8 mouse cellular contexts compared by ENCODE assay signal in the genomic region with DNA sequence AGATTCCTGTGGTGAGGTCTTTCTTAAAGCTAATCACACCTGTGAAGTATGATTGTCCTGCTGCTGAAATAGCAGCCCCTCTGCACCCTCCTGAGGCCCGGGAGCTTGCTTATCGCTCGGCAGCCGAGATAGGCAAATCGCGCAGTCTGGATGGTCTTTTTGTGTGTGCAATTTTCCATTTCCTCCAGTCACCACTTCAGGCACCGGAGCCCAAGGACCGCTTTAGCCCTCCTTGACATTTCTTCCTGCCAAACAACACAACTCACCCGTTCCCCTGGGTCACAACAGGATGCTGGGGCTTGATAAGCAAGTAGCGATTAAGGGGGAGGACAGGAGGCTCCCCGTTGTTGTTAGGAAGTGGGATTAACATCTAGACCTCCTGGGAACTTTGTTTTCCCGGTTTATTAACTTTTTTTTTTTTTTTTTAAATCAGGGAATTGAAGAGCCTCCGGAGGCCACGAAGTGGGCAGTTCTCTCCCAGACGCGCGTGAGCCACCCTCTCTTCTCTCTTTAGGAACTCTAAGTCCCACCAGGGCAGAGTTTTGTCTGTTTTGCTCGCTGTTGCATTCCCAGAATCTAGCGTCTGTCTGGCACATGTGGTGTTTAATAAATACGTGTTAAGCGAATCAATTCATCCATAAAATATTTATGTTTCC. TPM values are rescaled to one million over a fixed set of nuclear protein-coding genes. Genes with fewer than 3 reads are reported as not detected.
A peak's percentile ranks its signal among the peaks of the same experiment; 100 is the strongest.
DNase-seq lines count a peak whose midpoint lies in the region; ATAC-seq lines count a peak whose summit lies in the region.

No protein-coding gene starts in this region.

- peak; percentile 62 for DNase-seq in adrenal gland, postnatal 14 days
- no peak for DNase-seq in urinary bladder, postnatal 10 days (ENCODE audit: low spot score)
- no peak for DNase-seq in frontal cortex, postnatal 14 days (ENCODE audit: low spot score in 2 of 2)

- no peak for ATAC-seq in forebrain, embryonic 13.5 days
- ATAC-seq in hindbrain, embryonic 12.5 days (ENCODE audit: low FRiP score) = no peak
- ATAC-seq in limb, embryonic 15.5 days (ENCODE audit: insufficient number of reproducible peaks, low FRiP score, low TSS enrichment, low read depth) = no peak
- ATAC-seq in midbrain, embryonic 16.5 days = peak; percentile 18; the same call in 1 of the 2 replicates
- ATAC-seq in inflammation-experienced regulatory T-cells, adult 6 months = no peak

- H3K27me3 ChIP-seq in forebrain, embryonic 13.5 days = peaks cover 5% of the 10 kb centered on the region
- H3K27me3 ChIP-seq in hindbrain, embryonic 12.5 days = peaks cover 14% of the 10 kb centered on the region; the same call in 1 of the 2 replicates
- H3K27me3 ChIP-seq in limb, embryonic 15.5 days = 0 out of 2 replicates have a peak, but pooled peaks cover 7% of the 10 kb centered on the region
- no peaks in the 10 kb centered on the region for H3K27me3 ChIP-seq in midbrain, embryonic 16.5 days (ENCODE audit: control insufficient read depth, insufficient read depth, low read depth, low read length)

- peak overlapping the region; percentile 22; the same call in 1 of the 2 replicates for H3K4me3 ChIP-seq in forebrain, embryonic 13.5 days
- peak overlapping the region; percentile 12; the same call in 1 of the 2 replicates for H3K4me3 ChIP-seq in hindbrain, embryonic 12.5 days
- H3K4me3 ChIP-seq in limb, embryonic 15.5 days = peak overlapping the region; percentile 1; the same call in 1 of the 2 replicates
- H3K4me3 ChIP-seq in midbrain, embryonic 16.5 days (ENCODE audit: low read depth, low read length) = peak overlapping the region; percentile 14

- peaks cover 67% of the 10 kb centered on the region for H3K4me1 ChIP-seq in forebrain, embryonic 13.5 days
- peaks cover 40% of the 10 kb centered on the region for H3K4me1 ChIP-seq in hindbrain, embryonic 12.5 days
- peaks cover 9% of the 10 kb centered on the region for H3K4me1 ChIP-seq in limb, embryonic 15.5 days
- H3K4me1 ChIP-seq in midbrain, embryonic 16.5 days (ENCODE audit: control insufficient read depth, insufficient read depth, low read length) = peaks cover 9% of the 10 kb centered on the region

- no peaks in the 10 kb centered on the region for H3K36me3 ChIP-seq in forebrain, embryonic 13.5 days (ENCODE audit: poor library complexity, severe bottlenecking)
- no peaks in the 10 kb centered on the region for H3K36me3 ChIP-seq in hindbrain, embryonic 12.5 days
- H3K36me3 ChIP-seq in limb, embryonic 15.5 days = no peaks in the 10 kb centered on the region
- no peaks in the 10 kb centered on the region for H3K36me3 ChIP-seq in midbrain, embryonic 16.5 days (ENCODE audit: control insufficient read depth, insufficient read depth, low read length)

- no peak overlapping the region for H3K9ac ChIP-seq in forebrain, embryonic 13.5 days
- H3K9ac ChIP-seq in hindbrain, embryonic 12.5 days = 0 out of 2 replicates have a peak overlapping the region, but pooled peaks have one; percentile 27
- H3K9ac ChIP-seq in limb, embryonic 15.5 days = no peak overlapping the region
- peak overlapping the region; percentile 5; the same call in 1 of the 2 replicates for H3K9ac ChIP-seq in midbrain, embryonic 16.5 days (ENCODE audit: low read depth, low read length)

- no peaks in the 10 kb centered on the region for H3K9me3 ChIP-seq in forebrain, embryonic 13.5 days (replicated peaks)
- no peaks in the 10 kb centered on the region for H3K9me3 ChIP-seq in hindbrain, embryonic 12.5 days (replicated peaks)
- H3K9me3 ChIP-seq in limb, embryonic 15.5 days = no peaks in the 10 kb centered on the region
- no peaks in the 10 kb centered on the region for H3K9me3 ChIP-seq in midbrain, embryonic 16.5 days (replicated peaks; ENCODE audit: control insufficient read depth, low read length, poor library complexity, severe bottlenecking)

- WGBS in forebrain, embryonic 13.5 days = 8% methylated on average over 21 of the region's 21 CpGs
- 9% methylated on average over 21 of the region's 21 CpGs for WGBS in hindbrain, embryonic 12.5 days
- WGBS in limb, embryonic 15.5 days = 9% methylated on average over 21 of the region's 21 CpGs
- whole genome bisulfite sequencing in midbrain, embryonic 16.5 days = 3% methylated on average over 21 of the region's 21 CpGs

- H3K27ac ChIP-seq in forebrain, embryonic 13.5 days = no peak overlapping the region
- H3K27ac ChIP-seq in hindbrain, embryonic 12.5 days = no peak overlapping the region
- no peak overlapping the region for H3K27ac ChIP-seq in limb, embryonic 15.5 days
- no peak overlapping the region for H3K27ac ChIP-seq in midbrain, embryonic 16.5 days (ENCODE audit: low read length)

- H3K4me2 ChIP-seq in forebrain, embryonic 13.5 days = peak overlapping the region; percentile 49
- peak overlapping the region; percentile 45 for H3K4me2 ChIP-seq in hindbrain, embryonic 12.5 days (replicated peaks)
- H3K4me2 ChIP-seq in limb, embryonic 15.5 days = peak overlapping the region; percentile 32
- H3K4me2 ChIP-seq in midbrain, embryonic 16.5 days (ENCODE audit: low read length) = peak overlapping the region; percentile 53

RNA-seq across cellular contexts. Expression of gene Cryzl2, which starts 8.3 kb away (rescaled TPM):
- total RNA-seq in adrenal gland, postnatal 14 days (2021) = 30.0 and 36.9 TPM in 2 replicates
- 5.8 and 6.6 TPM in 2 replicates for polyA plus RNA-seq in forebrain, embryonic 13.5 days (2015; fragmentation: Nextera tagmentation; extraction: Ambion mirVana)
- polyA plus RNA-seq in hindbrain, embryonic 12.5 days (2016; fragmentation: Nextera tagmentation; extraction: Ambion mirVana) = 6.0 and 9.4 TPM in 2 replicates
- 10.9 and 12.2 TPM in 2 replicates for polyA plus RNA-seq in limb, embryonic 15.5 days (2015; fragmentation: Nextera tagmentation; extraction: Ambion mirVana)
- 6.2 and 7.2 TPM in 2 replicates for polyA plus RNA-seq in midbrain, embryonic 16.5 days (2015; fragmentation: Nextera tagmentation; extraction: Ambion mirVana)
- 1 to 10 TPM in 2 of 3 experiments, under 1 TPM in 1; 0.83 to 7.4 (median 6.1) TPM for polyA plus RNA-seq in inflammation-experienced regulatory T-cells, adult 6 months (2017; shearing (Covaris generic))

RNA-seq across cellular contexts. Expression of gene Rasal2, which starts 37.7 kb away (rescaled TPM):
- total RNA-seq in adrenal gland, postnatal 14 days (2021) = 17.2 and 20.2 TPM in 2 replicates
- polyA plus RNA-seq in forebrain, embryonic 13.5 days (2015; fragmentation: Nextera tagmentation; extraction: Ambion mirVana) = 31.0 and 33.7 TPM in 2 replicates
- 36.1 and 38.7 TPM in 2 replicates for polyA plus RNA-seq in hindbrain, embryonic 12.5 days (2016; fragmentation: Nextera tagmentation; extraction: Ambion mirVana)
- 12.4 and 12.8 TPM in 2 replicates for polyA plus RNA-seq in limb, embryonic 15.5 days (2015; fragmentation: Nextera tagmentation; extraction: Ambion mirVana)
- polyA plus RNA-seq in midbrain, embryonic 16.5 days (2015; fragmentation: Nextera tagmentation; extraction: Ambion mirVana) = 46.7 and 53.0 TPM in 2 replicates
- polyA plus RNA-seq in inflammation-experienced regulatory T-cells, adult 6 months (2017; shearing (Covaris generic)) = under 1 TPM; 0.03 to 0.24 (median 0.17) TPM

RNA-seq across cellular contexts. Expression of gene Sec16b, which starts 56.4 kb away (rescaled TPM):
- 1.4 and 4.7 TPM in 2 replicates for total RNA-seq in adrenal gland, postnatal 14 days (2021)
- polyA plus RNA-seq in forebrain, embryonic 13.5 days (2015; fragmentation: Nextera tagmentation; extraction: Ambion mirVana) = 0.23 and 0.87 TPM in 2 replicates
- polyA plus RNA-seq in hindbrain, embryonic 12.5 days (2016; fragmentation: Nextera tagmentation; extraction: Ambion mirVana) = 1.3 and 2.1 TPM in 2 replicates
- 6.3 and 6.6 TPM in 2 replicates for polyA plus RNA-seq in limb, embryonic 15.5 days (2015; fragmentation: Nextera tagmentation; extraction: Ambion mirVana)
- polyA plus RNA-seq in midbrain, embryonic 16.5 days (2015; fragmentation: Nextera tagmentation; extraction: Ambion mirVana) = 0.32 and 0.36 TPM in 2 replicates
- polyA plus RNA-seq in inflammation-experienced regulatory T-cells, adult 6 months (2017; shearing (Covaris generic)) = 1 to 10 TPM; 1.2 to 2.4 (median 2.4) TPM

Comparison
In these comparisons a context has a peak if more than half of its experiments do, and no peak if none do; other contexts are left out.
1. H3K9ac ChIP-seq: peak in hindbrain, embryonic 12.5 days (single experiment) and midbrain, embryonic 16.5 days (single experiment); none in forebrain, embryonic 13.5 days (single experiment) and limb, embryonic 15.5 days (single experiment).
2. RNA of gene Rasal2, which starts 37.7 kb away (polyA plus RNA-seq): 46.7 to 53.0 TPM in midbrain, embryonic 16.5 days, 36.1 to 38.7 TPM in hindbrain, embryonic 12.5 days, 31.0 to 33.7 TPM in forebrain, embryonic 13.5 days and 12.4 to 12.8 TPM in limb, embryonic 15.5 days; 0.03 to 0.24 TPM in inflammation-experienced regulatory T-cells, adult 6 months; every median in the first group is over 10 times any median in the second.
3. Peak in every context shown above with its lines, with median percentiles within 50 percentile points of each other: H3K4me2 ChIP-seq and H3K4me3 ChIP-seq.